Mouse (Mus musculus) CH12.LX (cell line): ENCODE data around the gene Ficd. TPM values are rescaled to one million over a fixed set of nuclear protein-coding genes. Genes with fewer than 3 reads are reported as not detected.

Experiments
- DNase-seq: peaks from one replicate; pipeline ENCODE4 v3.0.0-alpha.2; 2013; ENCODE audit errors: extremely low read depth
- H3K27ac ChIP-seq: 2 replicates; pipeline ENCODE4 v1.5.1; 2012; ENCODE audit warnings: low read depth, mild to moderate bottlenecking, control low read depth, moderate library complexity; ENCODE audit not compliant: insufficient read depth
- H3K27me3 ChIP-seq: replicated peaks from 2 replicates; pipeline ENCODE3; 2012; ENCODE audit warnings: inconsistent platforms
- H3K36me3 ChIP-seq, 2 experiments: replicated peaks in 1 of 2; 2 replicates each; pipeline versions ENCODE3 to v1.6.1; 2012; ENCODE audit warnings: inconsistent platforms in 1 of 2, low read length in 1 of 2, mild to moderate bottlenecking in 1 of 2, mixed read lengths in 1 of 2, moderate library complexity in 1 of 2; ENCODE audit not compliant: control insufficient read depth in 1 of 2, insufficient read depth in 1 of 2
- H3K4me1 ChIP-seq, 2 experiments: 2 replicates each; pipeline ENCODE4 v1.6.1; 2012; ENCODE audit warnings: inconsistent platforms in 1 of 2, moderate library complexity in 1 of 2; ENCODE audit not compliant: insufficient read depth in 2 of 2, control insufficient read depth in 1 of 2
- H3K4me2 ChIP-seq: 2 replicates; pipeline ENCODE4 v1.6.1; 2012; ENCODE audit warnings: low read depth, mild to moderate bottlenecking, control low read depth; ENCODE audit not compliant: poor library complexity, insufficient read depth, severe bottlenecking
- H3K4me3 ChIP-seq, 3 experiments: fragments of 150-350 bp in 1 of 3; sonication (generic) in 1 of 3; replicated peaks in 1 of 3; 2 replicates each; pipeline versions ENCODE3 to v1.5.1; 2011 to 2012; ENCODE audit warnings: low read depth in 2 of 3, low read length in 2 of 3, mild to moderate bottlenecking in 2 of 3, moderate library complexity in 2 of 3, control low read depth in 1 of 3, improper control_type of control experiment in 1 of 3, inconsistent platforms in 1 of 3, mixed read lengths in 1 of 3; ENCODE audit not compliant: poor library complexity in 1 of 3
- H3K79me2 ChIP-seq: replicated peaks from 2 replicates; pipeline ENCODE4 v1.6.1; 2012; ENCODE audit warnings: mild to moderate bottlenecking, moderate library complexity; ENCODE audit not compliant: control insufficient read depth, poor library complexity, insufficient read depth, severe bottlenecking; ENCODE audit errors: extremely low read depth
- H3K9ac ChIP-seq: 2 replicates; pipeline ENCODE4 v1.6.1; 2012; ENCODE audit warnings: low read depth, mild to moderate bottlenecking, control low read depth, moderate library complexity; ENCODE audit not compliant: insufficient read depth
- H3K9me3 ChIP-seq: replicated peaks from 2 replicates; pipeline ENCODE3; 2012; ENCODE audit warnings: low read length, inconsistent platforms, mixed read lengths
- CHD2 ChIP-seq: IDR thresholded peaks from 2 replicates; pipeline ENCODE4 v1.6.1; 2011; ENCODE audit warnings: low read length, improper control_type of control experiment
- E2F4 ChIP-seq: IDR thresholded peaks from 2 replicates; pipeline ENCODE4 v1.6.1; 2011; ENCODE audit warnings: low read depth, low read length, improper control_type of control experiment; ENCODE audit not compliant: insufficient replicate concordance
- ELF1 ChIP-seq: IDR thresholded peaks from 2 replicates; pipeline ENCODE4 v1.6.1; 2014; ENCODE audit warnings: low read depth, mild to moderate bottlenecking, inconsistent platforms, low read length, improper control_type of control experiment
- GABPA ChIP-seq: IDR thresholded peaks from 2 replicates; pipeline ENCODE4 v1.6.1; 2012; ENCODE audit warnings: low read depth, low read length, improper control_type of control experiment, inconsistent platforms; ENCODE audit not compliant: insufficient replicate concordance
- HCFC1 ChIP-seq: IDR thresholded peaks from 2 replicates; pipeline ENCODE4 v1.6.1; 2012; ENCODE audit warnings: low read depth, mild to moderate bottlenecking, inconsistent platforms, low read length, improper control_type of control experiment
- IRF4 ChIP-seq: IDR thresholded peaks from 2 replicates; pipeline ENCODE4 v1.6.1; 2014; ENCODE audit warnings: low read depth, mild to moderate bottlenecking, inconsistent platforms, low read length, improper control_type of control experiment
- JUN ChIP-seq: IDR thresholded peaks from 2 replicates; pipeline ENCODE4 v1.6.1; 2011; ENCODE audit warnings: low read depth, mild to moderate bottlenecking, low read length, improper control_type of control experiment, moderate library complexity; ENCODE audit not compliant: insufficient read depth
- JUND ChIP-seq: conservative IDR thresholded peaks from 2 replicates; pipeline ENCODE4 v1.6.1; 2011; ENCODE audit warnings: low read depth, low read length, improper control_type of control experiment
- KAT2A ChIP-seq: IDR thresholded peaks from 2 replicates; pipeline ENCODE4 v1.6.1; 2012; ENCODE audit warnings: low read length, improper control_type of control experiment, inconsistent platforms; ENCODE audit not compliant: insufficient replicate concordance
- MAFK ChIP-seq: IDR thresholded peaks from 2 replicates; pipeline ENCODE4 v1.6.1; 2011; ENCODE audit warnings: low read length, improper control_type of control experiment; ENCODE audit not compliant: insufficient replicate concordance
- MAZ ChIP-seq: IDR thresholded peaks from 2 replicates; pipeline ENCODE4 v1.6.1; 2012; ENCODE audit warnings: low read depth, mild to moderate bottlenecking, inconsistent platforms, low read length, improper control_type of control experiment, moderate library complexity
- MXI1 ChIP-seq: IDR thresholded peaks from 2 replicates; pipeline ENCODE4 v1.6.1; 2011; ENCODE audit warnings: mild to moderate bottlenecking, low read depth, low read length, improper control_type of control experiment
- MYC ChIP-seq: IDR thresholded peaks from 2 replicates; pipeline ENCODE4 v1.6.1; 2011; ENCODE audit warnings: low read depth, mild to moderate bottlenecking, improper control_type of control experiment, low read length
- PAX5 ChIP-seq: IDR thresholded peaks from 2 replicates; pipeline ENCODE4 v1.6.1; 2012; ENCODE audit warnings: low read length, inconsistent platforms, mixed read lengths
- POLR2A ChIP-seq: IDR thresholded peaks from 2 replicates; pipeline ENCODE4 v1.6.1; 2011; ENCODE audit warnings: low read depth, mild to moderate bottlenecking, improper control_type of control experiment, low read length
- POLR2AphosphoS2 ChIP-seq: IDR thresholded peaks from 2 replicates; pipeline ENCODE4 v1.6.1; 2011; ENCODE audit warnings: low read depth, low read length, improper control_type of control experiment
- RAD21 ChIP-seq: IDR thresholded peaks from 2 replicates; pipeline ENCODE4 v1.6.1; 2011; ENCODE audit warnings: low read depth, mild to moderate bottlenecking, low read length, improper control_type of control experiment, moderate library complexity
- SIN3A ChIP-seq: IDR thresholded peaks from 2 replicates; pipeline ENCODE4 v1.6.1; 2012; ENCODE audit warnings: low read length, improper control_type of control experiment, inconsistent platforms
- TBP ChIP-seq: conservative IDR thresholded peaks from 2 replicates; pipeline ENCODE4 v1.6.1; 2011; ENCODE audit warnings: low read depth, low read length, improper control_type of control experiment
- USF2 ChIP-seq: conservative IDR thresholded peaks from 2 replicates; pipeline ENCODE4 v1.6.1; 2011; ENCODE audit warnings: low read depth, low read length, improper control_type of control experiment
- ZC3H11A ChIP-seq: IDR thresholded peaks from 2 replicates; pipeline ENCODE4 v1.6.1; 2012; ENCODE audit warnings: low read depth, mild to moderate bottlenecking, inconsistent platforms, low read length, improper control_type of control experiment
- ZMIZ1 ChIP-seq: IDR thresholded peaks from 2 replicates; pipeline ENCODE4 v1.6.1; 2012; ENCODE audit warnings: low read depth, mild to moderate bottlenecking, inconsistent platforms, low read length, improper control_type of control experiment
- ZNF384 ChIP-seq: IDR thresholded peaks from 2 replicates; pipeline ENCODE4 v1.6.1; 2012; ENCODE audit warnings: low read depth, low read length, improper control_type of control experiment, inconsistent platforms
- dilution Hi-C: fragments of 300-500 bp; cut with MboI; formaldehyde crosslinking; loops from 2 replicates; pipeline ENCODE4 v1.14.3; 2020; ENCODE audit warnings: low sequenced_read_pairs; ENCODE audit not compliant: extremely low pct_unique_long_range_greater_than_20kb, extremely low pct_ligation_motif_present
- in situ Hi-C: fragments of 300-500 bp; cut with MboI; formaldehyde crosslinking; loops from 3 replicates; pipeline ENCODE4 v1.14.3; 2019; ENCODE audit warnings: low sequenced_read_pairs, low pct_ligation_motif_present, low pct_unique_long_range_greater_than_20kb, mixed read lengths
- polyA plus RNA-seq: library from polyadenylated mRNA; unstranded; fragments of >175 nt; gene quantifications from 2 replicates; pipeline ENCODE4 v1.2.1, GENCODE M21; 2012; ENCODE audit warnings: low read depth; ENCODE audit not compliant: insufficient read length
- total RNA-seq, 2 experiments: library from RNA; depleted of rRNA; stranded (reverse); fragments of 300-350 nt in 1 of 2; fragments of >200 nt in 1 of 2; gene quantifications; 2 replicates each; pipeline ENCODE4 v1.2.3; 2012 to 2014

The Ficd gene
- total and polyA plus RNA-seq, 3 experiments: 2.4 to 2.5 (median 2.4) TPM

GRCm38 (mm10) chr5:113748556-113749331, 13.1 kb downstream of the Ficd start:
- in situ Hi-C loops (no loop called here), dilution Hi-C loops (no loop called here)
- no peak overlapping the region for H3K4me3 ChIP-seq
- no peak overlapping the region for H3K4me2 ChIP-seq
- peaks cover 4% of the 10 kb centered on the region for H3K9me3 ChIP-seq
- no peak for DNase-seq
- no peaks in the 10 kb centered on the region for H3K79me2 ChIP-seq
- TF ChIP-seq ZMIZ1 (no peak), POLR2A (no peak), MAFK (peak; percentile 77), ELF1 (no peak), IRF4 (no peak), SIN3A (no peak)
- peaks cover 94 to 99% of the 10 kb centered on the region in 2 experiments for H3K36me3 ChIP-seq
- H3K9ac ChIP-seq: no peak overlapping the region
- no peaks in the 10 kb centered on the region for H3K4me1 ChIP-seq
- H3K27me3 ChIP-seq: no peaks in the 10 kb centered on the region
- H3K27ac ChIP-seq: no peak overlapping the region

GRCm38 (mm10) chr5:113751521-113752157, 16.0 kb downstream of the Ficd start:
- in situ Hi-C loops (no loop called here), dilution Hi-C loops (no loop called here)
- Histone ChIP-seq H3K4me3 (no peak overlapping the region), H3K9me3 (no peaks in the 10 kb centered on the region), H3K79me2 (0 out of 2 replicates have a peak, but pooled peaks cover 1% of the 10 kb centered on the region), H3K27me3 (no peaks in the 10 kb centered on the region), H3K27ac (no peak overlapping the region), H3K4me2 (no peak overlapping the region), H3K9ac (no peak overlapping the region), H3K36me3 (peaks cover 94 to 99% of the 10 kb centered on the region in 2 experiments), H3K4me1 (no peaks in the 10 kb centered on the region)
- no peak for TF ChIP-seq HCFC1
- TF ChIP-seq JUN: no peak
- TF ChIP-seq ZMIZ1: no peak
- no peak for TF ChIP-seq KAT2A
- no peak for TF ChIP-seq ZC3H11A
- no peak for TF ChIP-seq PAX5
- no peak for TF ChIP-seq ZNF384
- TF ChIP-seq POLR2AphosphoS2: no peak
- no peak for TF ChIP-seq USF2
- TF ChIP-seq MAZ: no peak
- TF ChIP-seq RAD21: no peak
- TF ChIP-seq CHD2: no peak
- no peak for TF ChIP-seq JUND
- TF ChIP-seq GABPA: no peak
- no peak for TF ChIP-seq E2F4
- TF ChIP-seq MXI1: no peak
- no peak for TF ChIP-seq MYC
- no peak for TF ChIP-seq TBP
- no peak for DNase-seq
